Mouse (Mus musculus): ENCODE data around the gene Msln. TPM values are rescaled to one million over a fixed set of nuclear protein-coding genes. Genes with fewer than 3 reads are reported as not detected.

The Msln gene
- polyA plus RNA-seq (2015; fragmentation: Illumina TruSeq; extraction: RNeasy Lipid Tissue Mini Kit (QIAGEN cat#74804); ENCODE audit: insufficient read depth, low read depth, low replicate concordance) = 29.2 TPM

DNA sequence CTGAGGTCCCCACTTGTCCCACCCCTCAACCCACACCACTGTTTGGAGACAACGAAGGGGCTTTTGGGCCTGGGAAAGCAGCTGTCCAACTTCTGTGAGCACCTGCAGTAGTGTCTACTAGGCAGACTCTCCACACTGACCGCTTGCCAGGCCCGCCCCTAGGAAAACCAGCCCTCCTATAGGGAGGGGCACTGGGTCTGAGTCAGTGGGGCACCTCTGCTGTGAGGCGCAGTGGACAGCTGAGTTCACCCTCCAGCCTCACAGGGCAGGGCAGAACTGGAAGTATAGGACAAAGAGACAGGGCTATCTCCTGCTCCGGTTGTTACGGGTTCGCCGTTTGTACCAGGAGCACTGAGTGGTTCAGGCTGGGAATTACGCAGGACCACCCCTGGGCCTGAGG lies at the start of gene Msln:
Gene Msln (minus strand): TSS at position 138 of the 400 bp plus-strand sequence.

DNA sequence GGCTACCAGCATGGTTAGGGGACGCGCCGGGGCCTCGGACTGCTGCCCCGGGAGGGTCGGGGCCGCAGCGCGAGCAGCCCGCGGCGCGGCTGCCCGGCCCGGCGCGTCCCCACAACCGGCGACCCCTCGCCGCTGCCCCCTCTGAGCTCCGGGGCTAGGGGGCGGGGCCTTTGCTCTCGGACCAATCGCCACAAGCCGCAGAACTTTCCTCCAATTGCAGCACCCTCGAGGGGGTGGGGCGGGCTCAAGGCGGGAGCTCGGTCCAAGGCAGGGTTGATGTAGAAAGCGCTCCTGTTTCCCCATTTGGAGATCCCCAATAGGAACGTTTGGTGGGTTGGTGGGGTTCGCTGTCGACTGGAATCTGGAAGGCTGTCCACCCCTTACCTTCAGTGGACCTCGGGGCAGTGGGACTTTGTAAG lies 42.8 kb upstream of the Msln start, which contains the start of gene Metrn:
Gene Metrn (minus strand): TSS at position 186 of the 419 bp plus-strand sequence.

DNA sequence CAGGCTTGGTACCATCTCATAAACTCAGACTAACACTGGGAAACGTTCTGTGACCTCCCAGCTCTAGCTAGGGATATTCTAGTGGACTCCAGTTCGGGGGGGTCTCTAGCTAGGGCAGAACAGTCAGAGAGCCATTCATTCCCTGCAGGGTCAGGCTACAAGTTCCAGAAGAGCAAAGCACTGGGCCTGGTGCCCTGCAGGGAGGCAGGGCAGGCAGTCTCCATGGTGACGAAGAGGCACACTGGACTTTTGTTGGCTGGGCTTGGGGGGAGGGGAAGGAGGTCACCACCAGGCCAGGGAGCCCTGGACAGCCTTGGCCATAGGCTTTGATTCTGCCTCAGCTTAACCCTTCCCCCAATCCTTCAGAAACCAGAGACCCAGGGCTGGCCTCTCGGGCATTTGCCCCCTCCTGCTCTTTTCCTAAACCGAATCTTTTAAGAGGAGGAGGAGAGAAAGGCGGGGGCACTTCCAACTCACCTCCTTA lies 41.5 kb upstream of the Msln start, which contains the start of gene AC134908.4:
Gene AC134908.4 (minus strand): TSS at position 51 of the 484 bp plus-strand sequence.

DNA sequence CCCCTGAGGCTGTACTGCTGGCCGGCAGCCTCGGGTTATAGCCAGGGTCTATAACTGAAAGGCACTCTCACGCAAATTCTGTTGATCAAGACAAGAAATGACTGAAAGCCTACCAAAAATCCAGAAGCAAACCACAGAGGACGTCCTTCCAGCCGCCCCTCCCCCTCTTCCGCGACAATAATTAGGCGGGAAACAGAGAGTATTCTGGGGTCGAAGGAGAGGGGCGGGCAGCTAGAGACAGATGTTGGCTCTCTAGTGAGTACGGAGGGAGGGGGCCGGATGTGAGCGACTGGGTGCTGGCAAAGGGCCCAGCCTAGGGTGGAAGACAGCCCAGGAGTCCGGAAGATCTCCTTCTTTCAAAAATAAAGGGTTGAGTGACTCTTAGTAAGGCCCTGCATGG lies 38.4 kb upstream of the Msln start, which contains the start of gene Fam173a:
Gene Fam173a (minus strand): TSS at position 287 of the 400 bp plus-strand sequence.

DNA sequence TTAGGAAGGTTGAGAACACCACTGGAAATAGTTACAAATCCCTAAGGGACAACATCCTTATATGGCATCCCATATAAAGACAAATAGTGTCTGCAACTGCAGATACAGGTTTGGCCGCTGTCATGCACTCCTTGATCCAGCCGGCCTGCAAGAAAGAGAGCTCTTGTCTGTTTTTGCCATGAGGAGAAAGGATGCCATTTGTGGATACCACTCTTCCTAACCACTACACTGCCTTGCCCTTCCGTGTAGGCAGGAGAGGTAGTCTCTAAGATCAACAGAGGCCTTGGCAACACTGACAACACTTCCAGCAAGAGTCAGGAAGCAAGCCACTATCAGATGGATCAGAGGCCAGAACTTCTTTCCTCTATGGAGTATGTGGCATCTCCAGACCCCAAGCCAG lies 32.1 kb upstream of the Msln start, which contains the start of gene Ccdc78:
Gene Ccdc78 (plus strand): TSS at position 301 of the 400 bp plus-strand sequence.

DNA sequence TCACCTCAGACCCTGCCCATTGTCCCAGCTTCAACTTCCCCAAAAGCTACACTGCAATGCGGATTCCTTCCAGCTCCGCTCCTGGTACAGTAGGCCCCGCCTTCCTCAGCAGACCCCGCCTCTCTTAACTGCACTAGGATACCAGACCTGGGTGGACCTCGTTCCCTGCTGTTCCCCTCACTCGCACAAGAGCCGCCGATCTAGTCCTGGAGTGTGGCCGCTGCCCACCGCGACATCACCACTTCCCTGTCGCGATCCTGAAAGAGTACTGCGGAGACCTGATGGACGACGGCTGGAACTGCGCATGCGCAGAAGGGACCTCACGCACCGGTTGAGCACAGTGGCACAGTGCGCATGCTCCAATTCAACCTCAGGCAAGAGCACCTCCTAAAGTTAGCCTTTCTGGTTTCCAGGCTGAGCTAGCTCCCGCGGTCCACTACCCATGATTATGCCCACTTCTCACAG lies 31.1 kb upstream of the Msln start, which contains the start of gene Haghl:
Gene Haghl (minus strand): TSS at position 393 of the 465 bp plus-strand sequence.

DNA sequence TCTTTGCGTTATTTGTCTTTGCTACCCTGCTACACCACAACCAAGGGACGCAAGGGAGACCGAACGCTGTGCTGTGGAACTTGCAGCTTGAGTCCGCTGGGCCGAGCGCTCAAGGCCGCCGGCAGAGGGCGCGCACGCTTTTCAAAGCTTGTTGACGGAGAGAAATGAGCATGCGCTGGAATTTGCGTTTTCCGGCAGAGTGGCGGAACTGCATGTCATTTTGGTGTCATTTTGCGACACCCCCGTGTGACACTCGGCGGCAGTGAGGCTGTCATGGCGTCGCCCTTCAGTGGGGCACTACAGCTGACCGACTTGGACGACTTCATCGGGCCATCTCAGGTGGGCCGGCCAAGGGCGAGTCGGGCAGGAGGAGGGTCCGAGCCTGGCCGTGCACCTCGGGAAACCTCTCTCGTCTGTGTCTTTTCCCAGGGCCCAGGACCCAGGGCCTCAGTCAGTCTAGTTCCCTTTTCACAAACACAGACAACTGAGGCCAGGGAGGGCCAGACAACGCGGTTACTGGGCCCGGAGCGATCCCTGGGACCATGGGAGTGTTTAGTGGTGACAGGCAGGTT lies 19.5 kb upstream of the Msln start, which contains the start of gene Narfl:
Gene Narfl (plus strand): TSS at position 228 of the 572 bp plus-strand sequence.

DNA sequence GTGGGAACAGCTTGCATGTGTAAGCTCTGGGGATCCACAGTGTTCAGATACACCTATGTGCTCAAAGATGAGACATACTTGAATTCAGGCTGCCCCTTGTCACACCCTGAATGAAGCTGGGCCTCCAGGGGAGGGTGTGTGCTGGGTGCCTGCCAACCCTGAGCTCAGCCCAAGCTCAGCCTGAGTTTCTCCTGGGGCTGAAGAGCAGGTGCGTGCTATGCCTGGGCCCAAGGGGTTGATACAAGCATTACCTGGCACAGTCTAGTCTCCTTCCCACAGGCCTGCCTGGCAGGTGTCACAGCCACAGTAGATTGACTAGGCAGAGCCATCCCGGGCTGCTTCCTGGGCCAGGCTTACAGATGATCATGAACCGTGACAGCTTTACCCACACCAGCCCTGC lies 18.4 kb downstream of the Msln start, which contains the start of gene Mslnl:
Gene Mslnl (plus strand): TSS at position 298 of the 400 bp plus-strand sequence.

DNA sequence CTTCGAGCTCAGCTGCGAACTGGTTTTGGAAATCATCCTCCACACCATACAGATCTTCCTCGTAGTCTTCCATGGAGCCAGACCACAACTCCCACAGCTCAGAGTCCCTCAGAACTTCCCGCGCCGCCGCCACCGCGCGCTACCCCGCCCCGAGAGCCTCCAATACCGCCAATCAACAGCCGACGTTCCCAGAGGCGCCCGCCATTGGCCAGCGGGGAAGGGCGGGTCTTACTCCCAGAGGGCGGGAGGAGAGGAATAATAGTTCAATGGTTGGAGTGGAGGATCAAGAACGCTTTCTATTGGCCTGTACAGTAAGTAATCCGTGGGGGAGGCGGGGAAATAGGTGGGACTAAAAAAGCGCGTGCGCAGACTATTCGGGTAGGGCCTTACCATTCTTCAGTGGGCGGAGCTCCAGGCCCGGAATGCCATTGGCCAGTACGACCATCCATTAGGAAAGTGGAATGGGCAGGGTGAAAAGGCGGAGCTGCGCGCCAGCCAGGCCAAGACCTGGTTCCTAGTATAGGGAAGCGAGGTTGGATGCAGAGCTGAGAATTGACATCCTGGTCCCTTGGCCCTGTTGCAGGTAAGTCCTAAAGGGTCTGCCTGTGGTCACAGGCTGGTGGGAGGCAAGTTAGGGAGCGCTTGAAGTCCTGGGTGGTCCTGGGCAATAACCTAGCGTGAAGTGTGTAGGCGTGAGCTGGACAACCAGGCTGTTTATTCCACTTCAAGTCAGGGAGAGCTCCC lies 26.7 kb downstream of the Msln start, which contains the start of the genes Chtf18 and Rpusd1:
Gene Chtf18 (minus strand): TSS at position 155 of the 744 bp plus-strand sequence.
Gene Rpusd1 (plus strand): TSS at position 406 of the 744 bp plus-strand sequence.

DNA sequence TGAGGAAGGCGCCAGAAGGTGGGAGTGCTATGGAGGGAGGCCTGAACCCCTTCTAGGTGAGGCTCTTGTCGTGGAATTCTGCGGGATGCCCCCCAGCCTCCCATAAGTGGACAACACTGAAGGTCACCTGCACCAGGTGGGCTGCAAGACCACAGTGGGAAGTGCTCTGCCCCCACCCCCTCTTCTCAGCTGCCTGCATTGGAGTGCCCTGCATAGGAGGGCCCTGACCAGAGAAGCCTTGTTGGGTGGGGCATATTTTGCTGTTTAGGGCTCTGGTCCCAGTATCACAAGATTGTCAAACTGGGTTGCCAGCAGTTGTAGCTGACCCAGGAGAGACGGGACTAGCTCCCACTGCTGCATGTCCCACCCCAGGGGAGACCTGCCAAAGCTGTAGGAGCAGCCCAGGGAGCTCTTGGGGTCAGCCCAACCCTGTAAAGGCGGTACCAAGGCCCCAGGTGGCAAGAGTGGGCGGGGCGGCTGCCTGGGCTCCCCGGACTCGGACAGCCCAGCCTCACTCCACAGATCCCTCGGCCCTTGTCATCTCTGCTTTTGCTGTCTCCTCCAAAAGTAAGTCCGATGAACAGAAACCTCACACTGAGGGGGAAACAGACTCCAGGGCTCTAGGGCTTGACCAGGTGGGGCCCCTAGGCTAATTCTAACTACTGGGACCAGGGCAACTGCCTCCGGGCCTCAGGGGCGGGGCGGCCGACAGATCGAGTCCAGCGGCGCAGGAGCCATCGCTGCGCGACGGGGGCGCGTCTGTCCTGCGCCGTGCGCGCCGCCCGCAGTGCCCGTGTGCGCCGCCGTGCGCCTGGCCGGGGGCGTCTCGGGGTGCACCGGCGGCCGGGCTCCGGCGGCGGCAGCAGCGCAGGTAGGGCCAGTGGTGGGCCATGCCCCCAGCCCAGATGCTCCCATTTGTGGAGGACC lies 37.2 kb downstream of the Msln start, which contains the start of gene Gng13:
Gene Gng13 (plus strand): TSS at position 461 of the 927 bp plus-strand sequence.

Other genes with a start within 250 kb of the Msln start
- gene Sox8, start 183.7 kb downstream of the Msln start, polyA plus RNA-seq (2015; fragmentation: Illumina TruSeq; extraction: RNeasy Lipid Tissue Mini Kit (QIAGEN cat#74804); ENCODE audit: insufficient read depth, low read depth, low replicate concordance) = not detected
- 6.1 TPM for gene Lmf1, start 175.3 kb downstream of the Msln start, polyA plus RNA-seq (2015; fragmentation: Illumina TruSeq; extraction: RNeasy Lipid Tissue Mini Kit (QIAGEN cat#74804); ENCODE audit: insufficient read depth, low read depth, low replicate concordance)
- gene Gng13, start 37.2 kb downstream of the Msln start, polyA plus RNA-seq (2015; fragmentation: Illumina TruSeq; extraction: RNeasy Lipid Tissue Mini Kit (QIAGEN cat#74804); ENCODE audit: insufficient read depth, low read depth, low replicate concordance) = not detected
- 1.3 TPM for gene Chtf18, start 27.0 kb downstream of the Msln start, polyA plus RNA-seq (2015; fragmentation: Illumina TruSeq; extraction: RNeasy Lipid Tissue Mini Kit (QIAGEN cat#74804); ENCODE audit: insufficient read depth, low read depth, low replicate concordance)
- 4.7 TPM for gene Rpusd1, start 26.7 kb downstream of the Msln start, polyA plus RNA-seq (2015; fragmentation: Illumina TruSeq; extraction: RNeasy Lipid Tissue Mini Kit (QIAGEN cat#74804); ENCODE audit: insufficient read depth, low read depth, low replicate concordance)
- not detected for gene Mslnl, start 18.3 kb downstream of the Msln start, polyA plus RNA-seq (2015; fragmentation: Illumina TruSeq; extraction: RNeasy Lipid Tissue Mini Kit (QIAGEN cat#74804); ENCODE audit: insufficient read depth, low read depth, low replicate concordance)
- 9.7 TPM for gene Narfl, start 19.4 kb upstream of the Msln start, polyA plus RNA-seq (2015; fragmentation: Illumina TruSeq; extraction: RNeasy Lipid Tissue Mini Kit (QIAGEN cat#74804); ENCODE audit: insufficient read depth, low read depth, low replicate concordance)
- 9.3 TPM for gene Haghl, start 31.3 kb upstream of the Msln start, polyA plus RNA-seq (2015; fragmentation: Illumina TruSeq; extraction: RNeasy Lipid Tissue Mini Kit (QIAGEN cat#74804); ENCODE audit: insufficient read depth, low read depth, low replicate concordance)
- not detected for gene Ccdc78, start 32.2 kb upstream of the Msln start, polyA plus RNA-seq (2015; fragmentation: Illumina TruSeq; extraction: RNeasy Lipid Tissue Mini Kit (QIAGEN cat#74804); ENCODE audit: insufficient read depth, low read depth, low replicate concordance)
- 35.5 TPM for gene Fam173a, start 38.5 kb upstream of the Msln start, polyA plus RNA-seq (2015; fragmentation: Illumina TruSeq; extraction: RNeasy Lipid Tissue Mini Kit (QIAGEN cat#74804); ENCODE audit: insufficient read depth, low read depth, low replicate concordance)
- gene AC134908.4, start 41.3 kb upstream of the Msln start, polyA plus RNA-seq (2015; fragmentation: Illumina TruSeq; extraction: RNeasy Lipid Tissue Mini Kit (QIAGEN cat#74804); ENCODE audit: insufficient read depth, low read depth, low replicate concordance) = not detected
- gene Metrn, start 42.8 kb upstream of the Msln start, polyA plus RNA-seq (2015; fragmentation: Illumina TruSeq; extraction: RNeasy Lipid Tissue Mini Kit (QIAGEN cat#74804); ENCODE audit: insufficient read depth, low read depth, low replicate concordance) = 7.6 TPM
- gene Fbxl16, start 54.7 kb upstream of the Msln start, polyA plus RNA-seq (2015; fragmentation: Illumina TruSeq; extraction: RNeasy Lipid Tissue Mini Kit (QIAGEN cat#74804); ENCODE audit: insufficient read depth, low read depth, low replicate concordance) = 9.7 TPM
- gene Wdr24, start 69.2 kb upstream of the Msln start, polyA plus RNA-seq (2015; fragmentation: Illumina TruSeq; extraction: RNeasy Lipid Tissue Mini Kit (QIAGEN cat#74804); ENCODE audit: insufficient read depth, low read depth, low replicate concordance) = 5.2 TPM
- gene Jmjd8, start 74.5 kb upstream of the Msln start, polyA plus RNA-seq (2015; fragmentation: Illumina TruSeq; extraction: RNeasy Lipid Tissue Mini Kit (QIAGEN cat#74804); ENCODE audit: insufficient read depth, low read depth, low replicate concordance) = 31.5 TPM
- gene Stub1, start 79.0 kb upstream of the Msln start, polyA plus RNA-seq (2015; fragmentation: Illumina TruSeq; extraction: RNeasy Lipid Tissue Mini Kit (QIAGEN cat#74804); ENCODE audit: insufficient read depth, low read depth, low replicate concordance) = 46.1 TPM
- gene Rhbdl1, start 82.9 kb upstream of the Msln start, polyA plus RNA-seq (2015; fragmentation: Illumina TruSeq; extraction: RNeasy Lipid Tissue Mini Kit (QIAGEN cat#74804); ENCODE audit: insufficient read depth, low read depth, low replicate concordance) = 2.8 TPM
- gene Gm20683, start 87.4 kb upstream of the Msln start, polyA plus RNA-seq (2015; fragmentation: Illumina TruSeq; extraction: RNeasy Lipid Tissue Mini Kit (QIAGEN cat#74804); ENCODE audit: insufficient read depth, low read depth, low replicate concordance) = 4.0 TPM
- gene Rhot2, start 90.5 kb upstream of the Msln start, polyA plus RNA-seq (2015; fragmentation: Illumina TruSeq; extraction: RNeasy Lipid Tissue Mini Kit (QIAGEN cat#74804); ENCODE audit: insufficient read depth, low read depth, low replicate concordance) = 10.2 TPM
- 13.6 TPM for gene Wdr90, start 107.1 kb upstream of the Msln start, polyA plus RNA-seq (2015; fragmentation: Illumina TruSeq; extraction: RNeasy Lipid Tissue Mini Kit (QIAGEN cat#74804); ENCODE audit: insufficient read depth, low read depth, low replicate concordance)
- gene Mcrip2, start 114.4 kb upstream of the Msln start, polyA plus RNA-seq (2015; fragmentation: Illumina TruSeq; extraction: RNeasy Lipid Tissue Mini Kit (QIAGEN cat#74804); ENCODE audit: insufficient read depth, low read depth, low replicate concordance) = 44.5 TPM
- gene Mettl26, start 120.7 kb upstream of the Msln start, polyA plus RNA-seq (2015; fragmentation: Illumina TruSeq; extraction: RNeasy Lipid Tissue Mini Kit (QIAGEN cat#74804); ENCODE audit: insufficient read depth, low read depth, low replicate concordance) = 26.2 TPM
- gene Wfikkn1, start 126.5 kb upstream of the Msln start, polyA plus RNA-seq (2015; fragmentation: Illumina TruSeq; extraction: RNeasy Lipid Tissue Mini Kit (QIAGEN cat#74804); ENCODE audit: insufficient read depth, low read depth, low replicate concordance) = 1.3 TPM
- gene Rab40c, start 165.3 kb upstream of the Msln start, polyA plus RNA-seq (2015; fragmentation: Illumina TruSeq; extraction: RNeasy Lipid Tissue Mini Kit (QIAGEN cat#74804); ENCODE audit: insufficient read depth, low read depth, low replicate concordance) = 5.7 TPM
- 18.6 TPM for gene Pigq, start 190.6 kb upstream of the Msln start, polyA plus RNA-seq (2015; fragmentation: Illumina TruSeq; extraction: RNeasy Lipid Tissue Mini Kit (QIAGEN cat#74804); ENCODE audit: insufficient read depth, low read depth, low replicate concordance)
- not detected for gene Nhlrc4, start 190.6 kb upstream of the Msln start, polyA plus RNA-seq (2015; fragmentation: Illumina TruSeq; extraction: RNeasy Lipid Tissue Mini Kit (QIAGEN cat#74804); ENCODE audit: insufficient read depth, low read depth, low replicate concordance)
- not detected for gene A930017K11Rik, start 198.2 kb upstream of the Msln start, polyA plus RNA-seq (2015; fragmentation: Illumina TruSeq; extraction: RNeasy Lipid Tissue Mini Kit (QIAGEN cat#74804); ENCODE audit: insufficient read depth, low read depth, low replicate concordance)
- gene Capn15, start 231.4 kb upstream of the Msln start, polyA plus RNA-seq (2015; fragmentation: Illumina TruSeq; extraction: RNeasy Lipid Tissue Mini Kit (QIAGEN cat#74804); ENCODE audit: insufficient read depth, low read depth, low replicate concordance) = 8.6 TPM

Data from pancreas, adult 10 weeks (tissue).